Mouse (Mus musculus) mature B cell (primary cell): ENCODE data around the gene Sec22b.

ENCODE experiments used
- in situ Hi-C: fragments of 300-500 bp; cut with MboI; formaldehyde crosslinking; loops from 2 replicates; pipeline ENCODE4 v1.14.3; 2019

Sec22b gene

GRCm38 (mm10) chr3:97900516-97901490 lies at the start of gene Sec22b:
Gene Sec22b (plus strand): TSS chr3:97901190.
- in situ Hi-C loops: no loop called here

GRCm38 (mm10) chr3:97851803-97852202 lies 49.2 kb upstream of the Sec22b start:
- in situ Hi-C loops: no loop called here

GRCm38 (mm10) chr3:97854575-97855384 lies 46.2 kb upstream of the Sec22b start:
- in situ Hi-C loops: no loop called here

DNA sequence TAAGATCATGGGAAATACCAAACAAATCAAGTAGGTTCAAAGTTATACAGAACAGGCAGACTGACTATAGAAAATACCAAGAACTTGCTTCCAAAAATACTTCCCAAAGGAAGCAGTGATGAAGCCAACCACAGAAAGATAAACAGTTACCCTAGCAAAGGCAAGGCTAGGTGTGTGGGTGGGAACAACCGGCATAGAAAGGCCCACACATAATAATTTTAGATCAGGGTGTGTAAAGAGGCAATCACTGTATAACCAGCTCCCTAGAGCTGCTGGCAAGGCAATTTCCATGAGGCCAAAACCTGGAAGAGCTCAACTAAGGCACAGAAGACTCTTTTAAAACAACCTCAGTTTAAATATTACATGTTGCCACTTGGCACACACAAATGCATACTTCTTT lies 41.6 kb upstream of the Sec22b start:
- in situ Hi-C loops: no loop called here

- in situ Hi-C loops: no loop called here
Observed at GRCm38 (mm10) chr3:97860820-97861451, 40.1 kb upstream of the Sec22b start.

- in situ Hi-C loops: no loop called here
Observed at GRCm38 (mm10) chr3:97866696-97867095, 34.3 kb upstream of the Sec22b start.

DNA sequence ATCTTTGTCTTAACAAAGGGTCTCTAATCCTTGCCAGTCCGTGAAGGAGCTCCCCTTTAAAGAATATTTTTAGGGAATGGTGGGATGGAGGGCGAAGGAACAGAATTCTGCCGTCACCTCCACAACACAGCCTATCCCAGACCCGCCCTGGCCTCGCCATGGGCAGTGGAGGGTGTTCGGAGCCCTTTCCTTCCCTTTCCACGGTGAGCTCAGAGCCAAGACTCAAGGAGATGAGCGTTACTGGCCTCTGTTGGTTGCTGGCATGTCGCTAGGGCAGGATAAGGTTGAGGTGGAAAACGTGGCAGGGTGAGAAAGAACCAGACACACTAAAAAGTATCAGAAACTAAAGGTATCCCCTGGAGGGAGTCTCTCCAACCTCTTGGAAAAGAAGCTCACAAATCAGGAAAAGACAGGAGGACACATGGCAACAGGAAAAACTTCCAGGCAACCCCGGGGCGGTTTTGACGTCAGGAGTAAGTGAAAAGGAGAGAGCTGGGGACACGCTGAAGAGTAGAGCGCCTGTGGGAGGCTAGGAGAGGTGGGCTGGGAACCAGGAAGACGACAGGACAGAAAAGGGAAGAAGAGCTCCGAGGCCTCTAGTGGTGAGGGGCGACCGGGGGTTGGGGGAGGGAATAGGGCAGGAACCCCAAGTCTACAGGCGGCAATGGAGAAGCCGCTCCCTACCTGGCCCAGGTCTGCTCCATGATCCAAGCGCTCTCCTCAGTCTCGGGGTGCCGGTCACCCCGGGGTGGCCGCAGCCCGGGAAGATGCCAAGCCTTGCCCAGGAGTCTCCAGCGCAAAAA lies 33.6 kb upstream of the Sec22b start:
- in situ Hi-C loops: no loop called here

GRCm38 (mm10) chr3:97868024-97868689 lies 32.8 kb upstream of the Sec22b start:
- in situ Hi-C loops: no loop called here

DNA sequence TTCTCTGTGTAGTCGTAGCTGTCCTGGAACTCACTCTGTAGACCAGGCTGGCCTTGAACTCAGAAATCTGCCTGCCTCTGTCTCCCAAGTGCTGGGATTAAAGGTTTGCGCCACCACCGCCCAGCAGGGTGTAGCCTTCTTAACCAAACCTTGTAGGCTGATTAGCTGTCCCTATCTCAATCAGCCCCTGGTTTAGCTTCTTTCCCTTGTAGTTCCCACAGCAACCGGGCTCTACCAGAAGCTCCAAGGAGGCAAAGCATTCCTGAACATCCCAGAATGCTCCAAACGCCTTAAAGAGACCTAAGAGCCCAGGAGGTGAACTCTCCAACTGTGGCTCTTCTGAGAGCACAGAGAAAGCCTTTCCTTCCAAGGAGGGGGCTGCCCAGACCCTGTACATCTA lies 32.3 kb upstream of the Sec22b start:
- in situ Hi-C loops: no loop called here

GRCm38 (mm10) chr3:97869730-97870129 lies 31.3 kb upstream of the Sec22b start:
- in situ Hi-C loops: loop anchor here (10.0 kb wide), 1 partner anchor 105 kb away; no protein-coding TSS in a partner anchor

GRCm38 (mm10) chr3:97874777-97875176 lies 26.2 kb upstream of the Sec22b start:
- in situ Hi-C loops: loop anchor here (10.0 kb wide), 1 partner anchor 110 kb away; no protein-coding TSS in a partner anchor

DNA sequence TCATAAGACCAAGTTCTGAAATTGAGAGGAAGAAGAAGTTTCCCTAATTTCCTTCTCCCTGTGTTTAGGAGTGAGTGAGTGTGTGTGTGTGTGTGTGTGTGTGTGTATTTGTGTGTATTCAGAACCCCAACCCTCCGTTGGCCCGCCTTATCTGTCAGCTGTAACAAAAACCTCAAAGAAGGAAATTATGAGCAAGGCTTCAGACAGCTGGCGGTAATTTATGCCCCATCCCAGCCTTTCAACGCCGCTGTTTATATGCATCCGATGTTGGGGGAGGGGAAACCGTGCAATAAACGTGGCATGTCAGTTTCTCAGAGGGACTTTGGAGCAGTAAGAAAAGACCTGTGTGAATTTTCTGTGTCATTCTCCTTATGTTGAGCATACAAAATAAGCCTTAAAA lies 24.7 kb upstream of the Sec22b start:
- in situ Hi-C loops: loop anchor here (10.0 kb wide), 1 partner anchor 111 kb away; no protein-coding TSS in a partner anchor

- in situ Hi-C loops: loop anchor here (10.0 kb wide), 1 partner anchor 114 kb away; no protein-coding TSS in a partner anchor
Observed at GRCm38 (mm10) chr3:97879222-97879621, 21.8 kb upstream of the Sec22b start.

DNA sequence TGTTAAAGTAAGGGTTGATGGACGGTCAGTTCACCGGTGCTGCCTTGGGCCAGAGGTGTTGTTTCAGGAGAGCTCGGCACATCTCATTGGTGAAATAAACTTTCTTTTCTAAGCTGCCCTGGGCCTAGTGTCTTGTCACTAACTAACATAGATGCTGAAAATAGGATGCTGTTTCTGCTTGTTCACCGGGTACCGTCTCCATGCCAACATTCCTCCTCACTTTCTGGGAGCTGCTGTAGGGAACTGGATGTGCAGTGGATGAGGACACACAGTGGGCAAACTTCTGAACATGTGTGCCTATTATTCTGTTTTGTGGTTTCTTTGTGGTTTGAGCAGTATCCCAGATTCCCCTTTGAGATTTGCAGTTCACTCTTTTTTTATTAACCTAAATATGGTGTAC lies 19.4 kb upstream of the Sec22b start:
- in situ Hi-C loops: loop anchor here (10.0 kb wide), 1 partner anchor 197 kb away; no protein-coding TSS in a partner anchor

GRCm38 (mm10) chr3:97887785-97888167 lies 13.2 kb upstream of the Sec22b start:
- in situ Hi-C loops: loop anchor here (10.0 kb wide), 1 partner anchor 203 kb away; no protein-coding TSS in a partner anchor

DNA sequence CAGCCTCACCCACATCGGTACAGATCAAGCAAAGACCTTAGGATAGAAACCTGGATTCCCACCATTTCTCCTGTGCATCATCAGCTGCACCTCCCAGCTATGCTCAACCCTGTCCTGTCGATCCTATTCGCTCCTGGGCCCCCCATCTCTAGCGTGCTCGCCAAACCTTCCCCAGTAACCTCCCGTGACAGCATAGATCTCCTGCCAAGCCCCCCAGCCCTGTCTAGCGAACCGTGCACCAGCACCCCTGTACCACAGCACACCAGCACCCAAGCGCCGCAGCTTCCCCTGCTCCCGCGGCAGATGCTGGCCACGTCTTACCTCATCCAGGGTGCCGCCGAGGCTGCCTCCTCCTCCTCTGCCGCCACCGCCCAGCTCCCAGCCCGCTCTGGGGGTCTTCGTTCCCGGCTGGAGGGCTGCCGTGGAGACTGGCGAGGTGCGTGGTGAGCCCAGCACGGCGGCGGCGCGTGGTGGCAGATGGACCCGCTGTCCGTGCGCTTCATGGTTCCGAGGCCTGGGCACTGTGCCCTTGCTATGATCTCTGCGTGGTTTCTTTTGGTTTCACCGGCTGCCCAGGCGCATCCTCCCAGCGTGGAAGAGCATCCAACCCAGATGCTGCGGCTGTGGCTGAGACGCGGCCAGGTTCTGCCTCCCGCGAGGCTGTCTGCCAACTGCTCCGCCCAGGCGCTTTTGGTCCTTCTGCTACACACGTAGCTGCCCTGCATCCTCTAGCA lies 12.7 kb upstream of the Sec22b start, which contains the start of gene Pde4dip:
Gene Pde4dip (minus strand): TSS at position 540 of the 734 bp plus-strand sequence.
- in situ Hi-C loops: loop anchor here (10.0 kb wide), 1 partner anchor 204 kb away; no protein-coding TSS in a partner anchor

- in situ Hi-C loops: no loop called here
Observed at GRCm38 (mm10) chr3:97890205-97890604, 10.8 kb upstream of the Sec22b start.

DNA sequence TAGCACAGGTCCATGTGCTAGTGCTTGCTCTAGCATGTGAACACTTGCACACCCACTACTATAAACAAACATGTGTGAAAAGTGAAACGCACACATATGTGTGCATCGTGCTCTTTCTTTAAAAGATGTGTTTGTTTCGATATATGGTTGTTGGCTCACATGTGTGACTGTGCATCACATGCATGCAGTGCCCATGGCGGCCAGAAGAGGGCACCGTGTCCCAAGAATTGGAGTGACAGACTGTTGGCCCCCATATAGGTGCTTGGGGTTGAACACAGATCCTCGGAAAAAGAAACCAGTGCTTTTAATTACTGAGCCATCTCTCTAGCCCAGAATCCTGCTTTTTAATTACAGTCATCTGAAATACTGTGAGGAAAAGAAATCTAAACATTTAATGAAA lies 6.3 kb upstream of the Sec22b start:
- in situ Hi-C loops: no loop called here

DNA sequence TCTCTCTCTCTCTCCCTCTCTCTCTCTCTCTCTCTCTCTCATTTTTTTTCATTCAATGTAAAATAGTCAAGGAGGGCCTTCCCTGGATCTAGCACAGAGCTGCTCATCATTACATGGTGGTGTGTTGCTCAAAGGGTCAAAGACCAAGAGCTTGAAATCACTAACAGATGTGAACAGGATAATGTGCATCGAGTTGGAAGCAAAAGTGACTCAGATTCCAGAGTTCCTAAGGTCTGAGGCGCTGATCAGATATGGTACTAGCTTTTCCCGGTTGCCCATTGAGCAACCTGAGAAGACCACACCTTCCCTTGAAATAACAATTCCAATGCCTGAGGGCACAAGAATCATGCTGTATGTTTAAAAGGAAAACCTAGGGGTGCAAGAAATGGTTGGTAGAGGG lies 2.6 kb upstream of the Sec22b start:
- in situ Hi-C loops: no loop called here
